Mouse (Mus musculus) inflammation-experienced regulatory T-cells, adult 6 months (primary cell): ENCODE results near the gene Tmem178. TPM values are rescaled to one million over a fixed set of nuclear protein-coding genes. Genes with fewer than 3 reads are reported as not detected.
"Not testable (repeated sequence)": the region's sequence is repeated elsewhere in the genome, so short reads cannot be mapped to it uniquely, and the experiment has no call there.

Experiments used
- ATAC-seq: one replicate; pipeline ENCODE4 v1.8.0; 2017
- polyA plus RNA-seq, 3 experiments: library from polyadenylated mRNA; unstranded; fragments of 100-300 nt; shearing (Covaris generic); gene quantifications; one replicate each; pipeline ENCODE4 v1.2.1; 2017

Gene Tmem178
- polyA plus RNA-seq, 3 experiments from 2014 or later, result not detected

DNA sequence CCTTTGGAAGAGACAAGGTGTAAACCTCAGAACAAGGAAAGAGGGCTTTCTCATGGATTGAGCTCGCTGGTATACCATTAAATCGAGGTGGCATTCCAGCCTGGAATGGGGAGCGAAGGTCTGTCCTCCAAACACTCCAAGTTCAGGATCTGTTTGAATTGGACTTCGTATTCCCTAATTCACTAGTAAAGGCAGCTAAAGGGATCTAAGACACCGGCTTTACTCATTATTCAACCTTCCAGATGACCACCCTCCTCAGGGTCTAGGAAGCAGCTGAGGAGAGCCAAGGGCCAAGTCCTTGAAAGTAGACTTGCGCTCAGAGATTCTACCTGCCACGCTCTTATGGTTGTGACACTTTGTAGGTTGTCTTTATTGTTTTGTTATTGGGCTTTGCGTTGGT is 1.1 kb downstream of the Tmem178 start:
- not testable (repeated sequence) for ATAC-seq

DNA sequence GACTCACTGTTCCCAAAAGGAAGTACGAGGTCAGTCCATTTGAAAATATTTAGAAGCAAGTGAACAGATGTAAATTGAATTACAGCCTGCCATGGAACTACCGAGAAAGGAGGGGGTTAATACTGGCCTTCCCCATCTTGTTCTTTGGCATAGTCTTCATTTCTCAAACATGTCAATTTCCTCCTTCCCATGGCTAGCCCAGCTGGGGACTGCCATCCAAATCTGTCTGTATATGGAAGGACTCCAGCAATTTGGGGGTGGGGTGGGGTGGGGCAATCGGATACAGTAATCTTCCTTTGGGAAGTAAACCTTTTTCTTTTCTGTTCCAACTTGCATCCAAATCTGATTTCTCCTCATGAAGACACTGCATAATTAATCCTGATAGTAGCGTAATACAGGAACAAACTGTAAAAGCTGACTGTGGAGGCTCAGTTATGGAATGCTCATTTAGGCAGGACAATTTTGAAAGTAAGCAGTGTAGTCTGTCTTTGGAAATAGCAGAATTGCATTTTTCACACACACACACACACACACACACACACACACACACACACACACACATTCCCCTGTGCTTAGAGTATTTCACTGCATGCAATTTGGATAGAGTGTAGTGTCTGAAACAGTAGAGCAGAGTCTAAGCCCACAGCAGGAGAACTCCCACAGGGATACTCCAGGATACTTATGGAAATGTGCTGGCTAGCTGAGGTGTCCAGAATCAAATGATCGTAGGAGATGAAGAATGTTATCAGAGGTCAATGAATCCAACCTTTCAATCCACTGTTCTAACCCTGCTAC is 1.9 kb downstream of the Tmem178 start:
- no peak for ATAC-seq

DNA sequence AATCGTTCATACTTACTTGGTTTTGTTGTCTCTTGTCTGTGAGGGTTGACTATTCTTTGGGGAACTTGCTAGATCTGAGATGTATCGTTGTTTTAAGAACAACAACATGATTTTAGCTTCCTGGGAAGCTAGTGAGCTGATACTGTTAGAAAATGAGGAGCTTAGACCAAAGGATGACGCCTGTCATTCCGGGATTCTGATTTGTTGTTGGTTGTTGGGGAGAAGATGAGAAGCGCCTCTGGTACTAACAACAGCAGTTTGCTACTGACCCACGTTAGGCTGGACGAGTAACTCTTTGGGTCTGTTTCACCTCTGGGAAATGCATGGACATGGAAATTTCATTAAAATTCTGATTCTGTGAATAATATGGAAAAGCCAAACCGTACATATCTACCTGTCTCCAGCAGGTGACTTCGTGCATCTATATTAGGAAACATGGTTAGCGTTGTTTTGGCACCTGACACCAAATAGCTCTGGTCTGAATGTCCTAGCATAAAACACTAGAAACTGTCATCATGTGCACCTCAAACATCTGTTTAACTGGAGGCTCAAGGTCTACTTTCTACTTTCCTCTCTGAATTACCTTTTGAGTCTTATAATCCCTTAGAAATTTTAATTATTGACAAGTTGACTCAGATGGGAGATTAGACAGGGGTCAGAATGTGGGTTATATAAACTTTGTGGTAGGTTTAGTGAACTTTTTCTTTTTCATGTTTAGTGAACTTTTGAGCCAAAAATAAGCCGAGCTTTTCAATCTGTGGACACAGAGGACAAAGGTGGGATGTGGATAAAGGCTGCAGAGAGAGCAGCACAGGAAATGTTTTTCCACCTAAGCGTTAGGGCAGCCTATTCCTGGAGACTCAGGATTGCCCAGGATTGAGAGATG is 2.9 kb downstream of the Tmem178 start:
- ATAC-seq, result no peak

DNA sequence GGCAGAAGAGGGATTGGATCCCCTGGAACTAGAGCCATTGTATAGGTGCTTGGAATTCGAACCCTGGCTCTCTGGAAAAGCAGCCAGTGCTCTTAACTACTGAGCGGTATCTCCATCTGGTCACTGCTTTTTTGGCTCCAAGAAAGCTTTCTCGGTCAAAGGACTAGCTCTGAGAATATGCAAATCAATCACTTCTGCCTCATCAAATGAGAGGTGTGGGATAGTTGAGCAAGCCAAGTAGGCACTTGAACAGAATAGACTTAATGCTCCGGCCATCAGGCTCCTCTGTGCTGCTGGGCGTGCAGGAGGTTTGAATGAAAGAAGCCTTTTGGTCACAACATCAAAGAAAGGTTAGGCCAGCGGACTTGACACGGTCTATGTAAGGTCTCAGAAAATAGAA is 5.0 kb downstream of the Tmem178 start:
- ATAC-seq, result no peak

DNA sequence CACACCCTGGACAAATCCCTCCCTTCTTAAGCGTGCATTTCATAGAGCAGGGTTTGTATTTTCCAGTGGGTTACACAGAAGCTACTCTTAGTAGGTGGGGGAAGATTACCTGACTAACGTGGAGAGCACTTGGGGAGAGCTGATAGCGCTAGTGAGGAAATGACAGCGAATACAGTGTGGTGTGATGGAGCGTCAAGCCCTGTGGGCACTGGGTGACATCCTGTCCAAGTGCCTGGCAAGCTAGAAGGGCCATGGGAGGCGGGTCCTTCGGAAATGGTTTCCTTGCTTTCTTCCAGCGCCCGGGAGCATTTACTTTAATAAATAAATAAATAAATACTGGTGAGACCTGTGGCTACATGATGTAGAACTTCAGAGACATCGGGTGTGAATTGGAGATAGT is 5.5 kb downstream of the Tmem178 start:
- ATAC-seq, result no peak

DNA sequence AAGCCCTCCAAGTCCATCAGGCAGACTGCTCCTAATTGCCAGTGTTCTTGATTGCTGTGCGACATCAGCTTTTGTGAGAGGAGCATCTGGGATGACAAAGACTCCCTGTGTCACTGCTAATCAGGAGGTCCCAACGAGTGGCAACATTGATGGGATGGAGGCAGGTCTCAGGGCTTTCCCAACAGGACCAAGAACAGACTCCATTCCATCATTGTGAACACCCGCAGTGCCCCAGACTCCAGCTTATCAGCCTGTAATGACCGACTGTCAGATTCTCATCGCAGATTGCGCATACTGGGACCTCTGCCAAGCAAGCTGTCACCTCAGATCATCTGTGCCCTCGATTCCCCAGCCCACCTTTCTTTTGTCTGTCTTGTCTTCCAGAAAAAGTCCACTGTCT is 7.9 kb downstream of the Tmem178 start:
- ATAC-seq, result no peak

DNA sequence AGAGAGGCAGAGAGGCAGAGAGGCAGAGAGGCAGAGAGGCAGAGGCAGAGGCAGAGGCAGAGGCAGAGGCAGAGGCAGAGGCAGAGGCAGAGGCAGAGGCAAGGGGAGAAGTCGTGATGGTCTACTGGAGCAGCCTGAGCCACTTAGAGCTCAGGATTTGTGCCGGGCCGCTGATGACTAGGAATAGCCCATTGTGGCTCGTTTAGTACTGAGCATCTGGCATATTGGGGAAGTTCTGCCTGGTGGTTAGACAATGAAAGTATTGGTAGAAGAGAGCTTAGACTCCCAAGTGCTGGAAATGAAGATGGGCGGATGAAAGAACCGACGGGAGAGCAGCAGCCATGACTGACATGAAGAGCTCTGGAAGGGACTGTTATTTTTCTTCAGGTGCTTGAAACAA is 11.0 kb downstream of the Tmem178 start:
- no peak for ATAC-seq

DNA sequence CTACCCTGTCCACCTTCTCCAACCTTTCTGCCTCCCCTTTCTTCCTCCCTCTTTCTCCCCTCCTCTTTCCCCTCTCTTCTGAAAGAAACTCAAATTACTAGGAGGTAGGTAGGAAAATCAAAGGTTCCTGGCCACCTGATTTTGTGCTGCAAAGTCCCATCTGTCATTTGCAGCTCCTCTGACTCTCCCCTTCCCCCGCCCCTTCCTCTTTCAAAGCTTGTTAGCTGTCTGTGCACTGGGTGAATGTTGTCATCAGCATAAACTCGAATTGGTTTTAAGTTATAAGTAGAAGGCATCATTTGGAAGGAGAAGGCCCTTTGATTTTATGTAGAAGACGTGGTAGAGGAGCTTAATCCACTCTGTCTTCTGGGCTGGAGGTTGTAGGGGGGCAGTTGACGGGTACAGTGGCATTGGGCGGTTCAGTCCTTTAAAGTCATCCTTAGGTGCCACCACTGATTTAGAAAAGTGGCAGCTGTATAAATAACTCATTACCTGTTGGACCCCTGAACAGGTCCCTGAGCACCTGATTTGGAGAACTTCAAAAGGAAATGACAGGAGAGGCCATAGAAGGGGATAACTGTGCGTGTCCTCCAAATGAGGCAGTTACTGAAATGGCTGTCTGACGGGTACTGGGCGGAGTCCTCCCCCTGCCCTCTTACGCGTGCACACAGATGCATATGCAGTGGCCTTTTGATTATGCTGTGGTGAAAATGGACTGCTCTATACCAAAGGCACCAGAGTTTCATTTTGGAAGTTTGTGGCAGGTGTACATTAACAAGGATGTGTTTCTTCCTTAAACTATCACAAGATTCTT is 11.8 kb downstream of the Tmem178 start:
- ATAC-seq, result no peak

DNA sequence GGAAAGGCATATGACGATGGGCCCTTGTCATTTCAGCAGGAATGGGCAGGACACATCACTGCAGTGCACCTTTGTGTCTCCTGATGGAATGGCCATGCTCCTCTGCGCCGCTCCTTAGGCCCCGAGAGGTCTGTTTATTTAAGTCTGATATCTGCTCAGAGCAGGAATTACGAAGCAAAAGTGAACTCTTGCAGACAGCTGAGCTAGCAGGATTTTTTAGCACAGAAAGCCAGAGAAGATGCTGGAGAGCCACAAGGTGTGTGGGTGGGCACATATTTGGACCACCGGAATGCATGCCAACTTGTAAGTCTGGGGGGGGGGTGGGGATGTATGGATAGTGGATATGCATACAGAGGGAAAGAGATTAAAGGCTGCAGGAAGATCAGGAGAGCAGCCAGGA is 13.9 kb downstream of the Tmem178 start:
- no peak for ATAC-seq

DNA sequence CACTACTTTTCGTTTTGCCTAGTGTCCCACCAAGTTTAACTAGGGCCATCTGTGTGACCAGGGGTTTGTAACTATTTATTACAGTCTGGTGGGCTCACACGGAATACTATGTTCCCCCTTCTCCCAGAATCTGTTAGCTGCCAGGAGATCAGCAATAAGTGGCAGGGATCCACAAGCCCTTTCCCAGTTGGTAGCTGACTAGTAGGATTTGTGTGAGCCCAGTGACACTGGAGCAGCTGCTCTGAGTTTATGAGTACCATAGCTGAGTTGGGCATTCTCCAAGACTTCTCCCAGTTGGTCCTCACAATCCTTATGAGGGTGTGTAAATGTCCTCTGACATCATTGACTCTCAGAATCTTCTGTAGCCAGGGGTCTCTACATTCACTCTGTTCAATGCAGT is 15.4 kb downstream of the Tmem178 start:
- ATAC-seq, result no peak

DNA sequence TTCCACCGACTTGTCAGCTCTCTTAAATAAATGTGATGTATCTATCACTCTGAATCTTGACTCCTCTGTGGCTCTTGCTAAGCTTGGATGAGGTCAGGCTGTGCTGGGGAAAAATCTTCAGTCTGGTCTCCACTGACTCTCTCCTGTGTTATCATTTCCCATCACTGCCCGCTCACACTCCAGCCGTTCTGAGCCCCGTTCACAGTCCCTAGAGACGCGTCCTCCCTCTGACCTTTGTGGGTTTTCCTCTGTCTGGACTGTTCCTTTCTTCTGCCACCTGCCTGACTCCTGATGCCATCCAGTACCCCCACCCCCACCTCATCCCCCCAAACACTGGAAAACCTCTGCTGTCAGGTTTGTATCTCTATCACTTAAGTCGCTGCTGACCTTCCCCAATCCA is 23.0 kb downstream of the Tmem178 start:
- no peak for ATAC-seq

DNA sequence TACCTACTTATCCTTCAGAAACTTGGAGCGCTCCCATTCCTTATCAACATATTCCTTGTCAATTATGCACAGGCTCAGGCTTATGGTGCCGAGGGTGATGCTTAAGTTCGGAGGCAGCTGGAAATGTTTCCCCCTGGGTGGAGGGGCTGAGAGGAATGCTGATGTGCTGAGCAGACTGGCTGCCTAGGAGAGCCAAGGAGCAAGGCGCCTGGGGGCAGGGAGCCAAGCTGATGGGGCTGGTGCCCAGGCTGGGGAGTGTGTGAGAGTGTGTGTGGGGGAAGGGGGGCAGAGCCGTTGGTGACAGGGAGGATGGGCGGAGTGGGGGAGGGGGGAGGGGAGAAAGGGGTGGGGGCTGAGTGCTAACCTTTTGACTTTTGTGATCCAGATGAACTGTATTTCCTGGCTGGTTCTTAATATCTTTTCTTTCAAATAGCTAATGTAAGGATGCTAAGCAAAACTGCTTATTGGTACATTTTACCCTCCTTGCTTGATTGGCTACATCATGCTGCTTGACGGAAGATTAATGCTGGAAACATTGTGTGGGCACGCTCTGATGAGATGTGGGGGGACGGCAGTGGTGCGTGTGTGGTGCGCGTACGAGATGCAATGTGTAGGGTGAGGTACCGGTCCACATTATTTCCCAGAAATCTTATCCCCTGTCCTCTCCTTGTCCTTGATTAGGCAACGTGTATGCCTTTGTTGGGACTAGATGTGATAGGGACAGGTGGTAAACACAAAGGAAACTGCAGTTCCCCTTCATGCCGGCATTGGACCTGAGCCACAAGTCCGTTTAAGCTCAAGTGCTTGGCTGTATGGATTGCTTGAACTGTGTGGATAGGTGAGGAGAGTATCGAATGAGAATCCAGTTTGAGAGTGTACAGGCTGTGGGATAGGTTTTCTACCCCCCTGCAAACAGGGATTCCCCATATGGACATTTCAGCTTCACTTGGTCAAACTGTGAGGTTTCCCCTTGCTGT is 25.5 kb downstream of the Tmem178 start:
- no peak for ATAC-seq

DNA sequence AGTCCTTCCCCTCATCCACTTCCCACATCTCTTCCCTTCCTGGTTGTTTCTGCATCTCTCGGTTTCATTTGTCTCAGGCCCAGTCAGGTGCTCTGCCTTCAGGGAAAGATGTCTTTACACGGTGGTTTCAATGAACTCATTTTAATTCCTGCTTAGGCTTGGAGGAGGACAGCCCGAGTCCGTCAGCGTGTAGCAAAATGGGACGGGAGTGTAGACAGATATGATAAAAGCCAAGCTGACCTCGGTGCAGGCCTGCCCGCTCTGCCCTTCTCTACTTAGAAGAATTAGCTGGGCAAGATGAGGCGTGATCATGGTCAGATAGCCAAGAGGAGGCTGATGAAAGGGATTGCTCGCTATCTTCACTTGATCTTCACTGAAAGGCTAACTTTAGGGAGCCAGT is 26.3 kb downstream of the Tmem178 start:
- ATAC-seq, result no peak

DNA sequence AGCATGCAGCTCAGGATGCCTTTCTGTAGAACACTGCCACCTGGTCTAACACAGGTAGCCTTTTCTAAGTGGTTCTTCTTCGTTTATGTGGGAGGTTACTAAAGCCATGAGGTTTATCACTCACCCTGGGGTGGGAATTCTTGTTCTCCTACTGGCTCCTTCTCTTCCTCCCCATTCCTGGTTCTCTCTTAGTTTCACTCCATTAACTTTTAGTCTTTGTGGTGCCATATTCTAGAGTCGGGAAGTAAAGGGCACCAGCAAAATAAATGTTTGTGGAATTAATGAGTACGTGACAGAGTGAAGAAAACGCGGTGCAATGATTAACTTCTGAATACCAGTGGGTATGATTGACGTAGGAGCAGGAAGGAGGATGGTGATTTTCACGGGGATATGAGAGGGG is 28.5 kb downstream of the Tmem178 start:
- ATAC-seq, result no peak

DNA sequence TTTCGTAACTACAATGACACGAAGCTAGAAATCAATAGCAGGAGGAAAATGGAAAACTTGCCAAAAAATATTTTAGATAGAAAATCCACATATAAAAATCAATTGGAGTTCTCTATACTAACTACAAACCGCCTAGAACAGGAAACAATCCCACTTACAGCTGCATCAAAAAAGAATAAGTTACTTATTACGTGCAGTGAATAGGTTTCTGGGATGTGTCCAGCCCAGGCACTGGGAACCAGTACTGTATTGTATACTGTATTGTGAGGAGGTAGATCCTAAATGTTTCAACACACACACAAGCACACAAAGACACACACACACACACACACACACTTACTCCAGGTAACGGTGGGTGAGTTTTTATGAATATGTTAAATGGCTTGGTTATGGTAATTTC is 32.8 kb downstream of the Tmem178 start:
- no peak for ATAC-seq

DNA sequence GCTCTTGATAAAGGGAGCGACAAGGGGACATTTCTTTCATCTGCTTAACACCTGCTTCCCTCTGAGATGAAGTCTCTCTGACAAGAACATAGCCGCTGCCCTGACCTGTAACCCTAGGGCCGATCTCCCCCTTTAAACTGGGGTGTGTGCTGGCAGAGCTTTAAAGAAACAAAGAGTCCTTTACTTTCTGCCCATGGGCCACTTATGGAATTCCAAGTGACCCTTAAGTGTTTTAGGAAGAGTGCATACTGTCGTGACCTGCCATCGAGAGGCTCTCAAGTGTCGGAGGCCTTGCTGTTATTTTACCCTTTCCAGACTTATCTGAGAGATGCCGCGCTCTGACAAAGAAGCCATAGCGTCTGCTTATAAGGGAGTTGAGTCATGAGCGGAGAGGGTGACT is 35.7 kb downstream of the Tmem178 start:
- ATAC-seq, result no peak

DNA sequence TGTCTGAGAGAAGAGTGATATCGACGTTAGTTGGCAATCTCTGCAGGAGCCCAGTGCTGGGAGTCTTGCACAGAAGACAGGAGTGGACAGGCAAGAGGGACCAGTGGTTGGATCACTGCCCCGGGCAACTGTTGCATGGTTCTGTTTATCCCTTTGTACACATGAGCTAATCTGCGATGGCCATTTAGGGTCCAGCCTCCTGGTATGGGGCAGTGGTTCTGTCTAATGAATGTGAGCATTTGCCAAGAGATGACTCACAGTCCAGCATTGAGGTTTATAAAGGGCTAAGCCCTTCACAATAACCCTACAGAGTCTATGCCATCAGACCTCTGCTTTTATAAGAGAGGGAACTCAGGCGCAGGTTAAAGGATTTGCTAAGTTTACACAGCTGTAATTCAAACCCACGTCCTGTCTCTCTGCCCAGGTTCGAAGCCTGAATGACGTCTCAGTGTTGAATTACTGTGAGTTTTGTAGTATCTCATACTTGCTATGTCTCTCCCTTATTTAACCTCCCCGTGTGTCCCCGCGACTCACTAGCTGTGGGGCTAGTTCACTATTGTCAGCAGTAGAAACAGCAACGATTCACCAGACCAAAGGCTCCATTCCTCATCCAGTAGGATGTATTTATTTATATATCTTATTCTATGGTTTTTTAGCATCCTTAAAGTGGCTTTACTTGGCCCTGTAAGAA is 37.4 kb downstream of the Tmem178 start:
- ATAC-seq, result no peak

DNA sequence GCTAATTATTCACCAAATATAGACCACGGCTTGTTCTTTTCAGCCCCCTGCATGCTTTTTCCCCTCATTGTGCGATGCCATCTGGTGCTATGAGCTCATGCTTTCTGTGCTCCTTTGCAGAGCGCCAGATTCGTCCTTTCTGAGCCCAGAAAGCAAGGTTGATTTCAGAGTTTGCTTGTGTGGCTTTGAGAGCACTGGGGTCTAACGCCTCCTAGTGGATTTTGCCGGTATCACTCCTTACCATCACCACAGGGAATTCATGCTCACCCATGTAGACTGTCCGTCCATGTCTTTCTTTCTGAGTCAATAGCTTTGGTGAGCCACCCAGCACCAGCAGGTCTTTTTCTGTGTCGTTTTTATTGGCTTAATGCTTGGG is 38.0 kb downstream of the Tmem178 start:
- no peak for ATAC-seq

DNA sequence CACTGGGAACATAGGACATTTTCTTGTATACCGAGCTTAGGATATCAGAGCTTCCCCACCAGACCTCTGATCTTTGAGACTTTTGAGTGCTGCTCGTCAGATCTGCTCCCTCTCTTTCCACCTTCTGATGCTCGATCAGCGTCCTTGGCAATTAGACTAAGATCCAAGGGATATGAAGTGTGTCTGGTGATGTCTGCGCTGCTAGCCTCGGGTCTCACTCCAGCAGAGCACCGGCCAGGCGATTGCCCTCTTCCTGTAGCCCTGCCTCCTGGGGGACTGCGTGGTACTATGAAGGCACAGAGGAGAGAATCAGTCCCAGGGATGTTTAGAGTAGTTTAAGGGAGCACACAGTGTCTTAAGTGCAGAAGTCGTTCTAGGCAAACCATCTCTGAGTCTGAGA is 38.5 kb downstream of the Tmem178 start:
- ATAC-seq, result no peak

DNA sequence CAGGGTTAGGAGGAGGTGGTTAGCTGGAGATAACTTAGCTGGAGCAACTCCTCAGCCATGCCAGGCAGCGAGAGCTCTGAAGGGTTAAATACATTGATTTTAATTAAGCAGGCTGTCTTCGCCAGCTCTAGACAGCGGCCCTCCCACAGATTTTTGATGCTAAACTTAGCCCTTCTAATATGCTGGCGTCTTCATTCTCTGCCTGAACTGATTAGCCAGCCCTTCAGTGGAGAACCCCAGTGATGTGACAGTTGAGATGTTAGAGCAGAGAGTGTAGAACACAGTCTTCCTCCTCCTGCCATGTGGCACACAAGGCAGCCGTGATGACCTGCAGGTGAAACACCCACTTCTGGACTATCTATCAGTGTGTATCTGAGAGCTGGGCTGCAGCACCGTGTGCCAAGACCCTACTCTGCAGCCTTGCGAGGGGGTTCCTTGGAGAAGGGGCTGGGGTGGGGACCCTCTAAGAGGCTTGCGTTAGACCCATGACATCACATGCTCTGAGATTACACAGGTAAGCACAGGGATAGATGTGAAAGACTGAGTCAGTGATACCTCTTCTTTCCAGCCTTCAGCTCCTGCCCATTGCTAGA is 47.2 kb downstream of the Tmem178 start:
- ATAC-seq, result no peak

DNA sequence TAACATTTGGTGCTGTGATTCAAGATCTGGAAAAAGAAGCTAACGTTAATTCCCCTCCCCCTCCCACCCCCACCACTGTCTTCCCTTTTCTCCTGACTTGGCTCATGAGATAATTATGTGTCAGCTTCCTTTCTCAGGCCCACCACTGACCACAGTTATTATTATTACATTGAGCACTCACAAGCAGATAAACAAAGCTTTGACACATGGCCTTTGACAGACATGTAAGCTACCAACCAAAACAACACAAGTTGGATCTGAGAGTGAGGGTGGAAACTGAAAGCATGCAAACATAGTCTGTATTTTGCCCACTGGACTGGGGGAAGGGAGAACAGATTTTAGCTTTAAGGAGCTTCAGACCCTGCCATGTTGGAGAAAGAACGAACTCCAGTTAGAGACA is 52.8 kb downstream of the Tmem178 start:
- ATAC-seq, result no peak
